Mouse (Mus musculus) urinary bladder, postnatal 25 days (tissue): ENCODE results near the gene Ttc28.

Experiments
- DNase-seq: peaks from one replicate; pipeline ENCODE4 v3.0.0; 2022; ENCODE audit warnings: low spot score

Gene Ttc28

GRCm38 (mm10) chr5:111098516-111099274, 219.1 kb downstream of the Ttc28 start:
- DNase-seq = no peak

GRCm38 (mm10) chr5:111100585-111100984, 221.0 kb downstream of the Ttc28 start:
- DNase-seq = no peak

- no peak for DNase-seq
These were observed 221.9 kb downstream of the Ttc28 start for GRCm38 (mm10) chr5:111101383-111101932.

DNA sequence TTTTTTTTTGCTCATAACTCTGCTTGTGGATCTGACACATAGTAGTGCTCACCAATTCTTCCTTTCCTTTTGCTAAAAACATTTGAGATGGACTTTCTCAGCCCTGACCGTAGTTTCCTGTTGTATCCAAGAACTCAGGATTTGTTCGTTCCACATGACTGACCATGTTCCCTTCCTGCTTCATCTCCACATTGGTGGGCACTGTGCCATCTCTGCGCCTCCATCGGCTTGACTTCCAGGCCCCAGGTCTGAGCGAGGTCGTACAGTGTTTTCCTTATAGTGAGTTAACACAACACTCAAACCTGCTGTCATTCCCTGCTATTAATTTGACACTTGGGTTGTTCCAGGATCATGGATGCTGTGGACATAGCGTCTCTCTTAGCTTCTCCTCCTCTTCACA, 225.2 kb downstream of the Ttc28 start:
- DNase-seq = no peak

DNA sequence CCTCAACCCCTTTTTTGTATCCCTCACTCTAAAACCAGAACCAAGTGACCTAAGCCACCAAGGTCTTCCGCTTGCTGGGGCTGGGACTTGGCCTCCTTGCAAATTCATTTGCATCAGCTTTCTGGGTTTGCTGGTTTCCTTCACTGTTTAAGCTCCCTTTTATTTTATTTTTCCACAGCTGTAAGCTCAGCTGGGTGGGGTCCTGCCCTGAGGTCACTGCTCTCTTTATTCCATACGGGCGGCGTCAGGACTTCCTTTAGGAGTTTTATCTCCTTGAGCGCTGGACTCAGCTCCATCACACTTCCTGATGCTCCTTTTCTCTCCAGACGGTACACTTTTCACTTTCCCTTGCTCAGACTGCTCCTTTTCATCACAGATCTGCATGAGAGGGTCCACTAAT, 231.8 kb downstream of the Ttc28 start:
- no peak for DNase-seq

GRCm38 (mm10) chr5:111113183-111113582, 233.6 kb downstream of the Ttc28 start:
- DNase-seq = no peak

DNA sequence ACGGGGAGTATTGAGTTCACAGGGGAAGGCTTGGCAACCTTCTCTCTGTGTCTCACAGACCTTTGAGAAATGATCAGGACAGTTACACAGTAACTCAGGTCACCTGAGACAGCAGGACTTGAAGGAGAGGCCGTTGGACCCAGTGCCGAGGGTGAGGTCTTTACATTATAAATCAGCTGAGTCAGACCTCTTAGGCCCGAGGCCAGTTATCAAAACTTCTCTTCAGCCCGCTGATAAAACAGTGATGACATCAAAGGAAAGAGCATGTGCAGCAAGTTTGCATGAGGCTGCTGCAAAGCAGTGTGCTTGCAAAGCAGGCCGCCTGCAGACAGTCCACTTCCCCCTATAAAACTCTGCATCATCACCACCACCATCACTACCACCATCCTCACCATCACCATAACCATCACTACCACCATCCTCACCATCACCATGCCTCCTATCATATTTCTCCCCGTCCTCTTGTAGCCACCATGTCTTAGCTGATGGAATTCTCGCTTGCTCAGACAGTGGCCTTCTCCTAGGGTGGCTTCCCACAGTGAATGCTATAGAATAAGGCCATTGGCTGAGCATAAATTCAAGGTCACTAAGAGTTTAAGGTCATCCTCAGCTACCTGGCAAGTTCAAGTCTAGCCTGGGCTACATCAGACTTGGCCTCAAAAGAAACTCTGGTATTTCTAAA, 234.2 kb downstream of the Ttc28 start:
- DNase-seq = no peak

- DNase-seq = no peak
These were observed 235.0 kb downstream of the Ttc28 start for GRCm38 (mm10) chr5:111114597-111114996.

DNA sequence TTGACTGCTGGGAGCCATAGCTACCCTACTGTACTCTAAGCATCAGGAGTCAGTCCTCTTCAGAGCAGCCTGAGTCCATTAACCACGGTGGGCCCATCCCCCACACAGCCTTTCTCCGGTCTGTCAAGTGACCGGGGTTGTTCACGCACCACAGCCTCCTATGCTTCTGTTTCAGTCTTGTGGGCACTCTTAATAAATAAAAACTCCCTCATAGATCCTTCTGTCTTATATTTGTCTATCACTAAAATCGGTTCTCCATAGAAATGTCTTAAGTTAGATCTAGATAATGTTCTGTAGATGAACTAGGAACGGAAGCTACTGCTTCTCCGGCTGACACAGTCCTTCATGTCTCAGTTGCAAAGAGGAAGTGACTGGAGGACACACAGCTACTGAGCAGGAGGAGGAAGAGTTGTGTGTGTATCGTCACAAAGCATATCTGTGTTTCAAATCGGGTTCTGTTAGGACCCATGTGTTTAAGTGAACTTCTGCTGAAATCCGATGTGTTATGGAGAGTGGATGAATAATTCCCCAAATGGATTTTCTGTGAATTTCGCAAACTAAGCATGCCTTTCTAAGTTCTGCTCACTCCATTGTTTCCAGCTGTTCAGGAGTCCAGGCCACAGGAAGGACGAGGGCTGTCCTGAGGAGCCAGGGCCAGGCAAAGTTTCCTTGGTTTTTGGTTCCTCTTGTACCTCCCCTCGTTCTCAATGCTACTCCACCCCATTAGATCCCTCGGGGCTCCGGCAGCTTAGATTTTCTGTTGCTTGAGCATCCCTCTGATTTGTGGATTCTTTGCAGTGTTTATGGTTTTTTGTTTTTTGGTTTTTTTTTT, 236.1 kb downstream of the Ttc28 start:
- DNase-seq = no peak

DNA sequence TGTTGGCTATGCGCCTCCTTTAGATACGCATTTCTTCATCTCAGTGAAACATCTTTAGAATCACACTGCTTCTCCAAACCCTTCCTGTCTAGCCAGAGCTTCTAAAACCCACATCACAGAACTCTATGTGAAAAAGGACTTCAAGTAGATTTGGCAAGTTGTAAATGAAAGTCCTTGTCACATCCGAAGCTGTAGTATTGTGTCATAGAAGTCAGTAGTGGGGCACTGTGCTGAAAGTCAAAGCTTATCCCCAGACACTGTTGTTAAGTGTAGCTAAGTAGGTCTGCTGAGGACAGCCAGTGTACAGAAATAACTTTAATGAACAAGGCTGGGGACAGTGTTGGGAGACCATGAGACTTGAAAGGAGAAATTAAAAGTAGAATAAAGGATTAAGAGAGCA, 240.2 kb downstream of the Ttc28 start:
- DNase-seq = no peak

GRCm38 (mm10) chr5:111120298-111120697, 240.7 kb downstream of the Ttc28 start:
- no peak for DNase-seq

GRCm38 (mm10) chr5:111120705-111121420, 241.3 kb downstream of the Ttc28 start:
- DNase-seq = no peak

DNA sequence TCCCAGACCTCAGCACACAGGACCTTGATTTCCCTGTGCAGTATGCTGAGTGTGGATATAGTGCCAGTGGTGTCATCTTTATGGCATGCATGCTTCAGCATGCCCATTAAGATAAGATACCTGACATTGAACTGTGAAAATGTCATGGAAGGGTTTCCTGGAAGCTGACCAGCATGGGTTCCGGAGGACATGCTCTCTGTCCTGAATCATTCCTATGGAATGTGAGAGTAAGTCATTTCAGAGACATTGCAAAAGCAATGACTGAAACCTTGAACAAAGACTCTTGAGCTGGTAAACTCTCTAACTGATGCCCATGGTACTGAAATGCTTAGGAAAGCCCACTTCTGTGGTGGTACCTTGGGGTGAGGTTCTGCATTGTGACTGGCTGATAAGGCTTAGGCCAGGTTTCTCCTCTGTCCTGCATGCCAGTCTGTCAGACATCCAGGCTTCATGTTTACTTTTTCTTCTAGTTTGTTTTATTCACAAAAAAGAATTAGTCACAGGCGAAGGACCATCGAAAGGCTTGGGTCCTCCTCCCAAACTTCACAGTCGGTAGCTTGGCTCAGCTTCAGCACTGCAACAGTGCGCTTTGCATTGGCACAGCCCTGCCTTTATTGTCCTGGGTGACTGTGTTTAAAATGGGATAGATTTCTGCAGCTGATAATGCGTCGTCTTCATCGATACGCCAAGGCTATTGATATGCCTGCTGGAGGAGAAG, 242.9 kb downstream of the Ttc28 start:
- no peak for DNase-seq

- no peak for DNase-seq
These were observed 243.6 kb downstream of the Ttc28 start for GRCm38 (mm10) chr5:111123050-111123746.

GRCm38 (mm10) chr5:111124620-111125200, 245.1 kb downstream of the Ttc28 start:
- no peak for DNase-seq

- DNase-seq = no peak
These were observed 246.1 kb downstream of the Ttc28 start for GRCm38 (mm10) chr5:111125746-111126145.

DNA sequence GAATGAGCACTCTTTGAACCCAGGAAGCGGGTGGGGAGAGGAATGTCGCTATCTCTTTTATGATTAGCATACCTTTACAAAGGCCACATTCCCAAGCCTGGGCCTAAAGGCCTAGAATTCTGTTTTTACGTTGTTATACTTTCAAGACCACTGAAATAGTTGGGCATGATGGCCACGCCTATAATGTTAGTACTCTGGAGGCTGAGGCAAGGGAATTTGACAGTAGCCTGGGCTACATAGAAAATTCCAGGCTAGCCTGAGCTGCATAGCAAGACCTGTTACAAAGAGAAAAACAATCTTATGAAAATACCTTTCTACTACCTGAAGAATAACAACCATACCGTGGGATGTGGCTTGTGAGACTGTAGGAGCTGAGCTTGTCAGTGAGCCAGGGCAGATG, 248.2 kb downstream of the Ttc28 start:
- no peak for DNase-seq

DNA sequence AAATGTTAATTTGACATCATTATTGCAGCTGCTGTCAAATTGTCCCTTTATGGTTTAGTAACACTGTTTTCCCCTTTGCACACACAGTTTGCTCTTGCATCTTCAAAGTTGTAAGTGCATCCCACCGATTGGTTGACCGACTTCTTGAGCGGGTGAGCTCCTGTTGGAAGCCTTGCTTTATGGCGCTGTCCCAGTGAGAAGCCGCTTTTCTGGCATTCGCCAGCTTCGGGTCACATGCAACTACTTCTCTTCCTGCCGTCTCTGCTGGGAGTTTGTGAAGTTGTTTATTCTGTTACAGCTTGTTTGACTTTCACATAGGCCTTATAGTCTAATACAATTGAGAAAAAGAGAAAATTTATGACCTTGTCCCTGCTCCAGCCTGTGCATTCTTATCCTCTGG, 250.5 kb downstream of the Ttc28 start:
- DNase-seq = no peak

DNA sequence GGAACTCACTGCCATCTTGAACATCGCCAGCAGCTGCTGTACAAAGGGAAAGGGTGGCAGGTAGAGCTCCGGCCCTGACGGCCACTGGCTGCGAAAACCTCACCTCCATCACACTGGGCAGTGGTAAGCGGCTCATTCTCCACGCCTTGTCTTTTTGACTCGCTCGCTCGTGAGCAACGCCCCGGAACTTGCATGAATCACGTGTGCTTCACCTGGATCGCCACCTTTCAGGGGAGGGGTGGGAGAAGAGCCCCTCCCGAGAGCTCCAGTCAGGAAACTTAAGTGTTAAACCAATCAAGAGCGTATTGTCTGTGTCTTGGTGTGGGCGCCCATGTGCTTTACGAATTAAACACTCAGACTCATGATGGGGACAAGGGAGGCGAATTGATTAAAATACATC, 252.0 kb downstream of the Ttc28 start:
- DNase-seq = no peak

DNA sequence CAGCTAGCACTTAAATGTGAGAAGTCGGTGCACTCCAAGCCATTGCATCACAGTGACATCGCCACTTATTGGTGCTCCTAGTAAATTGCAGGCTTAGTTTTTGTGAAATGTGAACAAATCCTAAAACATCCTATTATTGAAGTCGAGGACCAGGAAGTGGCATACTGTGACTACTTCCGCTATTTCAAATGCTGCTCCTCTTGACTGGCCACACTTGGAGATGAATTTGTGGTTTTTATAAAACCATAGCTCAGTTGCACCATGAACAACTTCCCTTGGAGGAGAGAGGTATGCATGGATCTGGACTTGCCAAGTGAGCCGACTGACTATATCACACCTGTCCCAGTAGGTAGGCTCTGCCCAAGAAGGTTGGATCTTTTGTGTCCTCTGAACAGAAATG, 253.5 kb downstream of the Ttc28 start:
- no peak for DNase-seq
